Mouse (Mus musculus): Measurements from ENCODE around the gene Dnah17.

Dnah17 gene

DNA sequence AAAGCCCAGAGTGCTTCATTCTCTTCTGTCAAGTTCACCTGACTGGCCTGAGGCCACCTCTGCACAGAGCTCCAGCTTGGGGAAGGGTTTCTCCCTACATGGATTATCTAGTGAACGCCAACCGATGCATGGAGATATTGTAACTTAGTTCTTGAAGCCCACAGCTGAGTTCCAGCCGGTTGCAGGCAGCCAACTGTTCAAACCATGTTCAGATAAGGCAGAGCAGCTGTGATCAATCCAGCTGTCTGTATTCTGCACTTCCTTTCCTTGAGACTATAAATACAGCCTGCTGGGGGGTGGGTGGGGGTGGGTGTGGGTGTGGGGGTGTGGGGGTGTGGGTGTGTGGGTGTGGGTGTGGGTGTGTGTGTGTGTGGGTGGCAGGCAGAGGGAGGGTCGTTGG, 45.3 kb downstream of the Dnah17 start:
- no peak for DNase-seq (ENCODE audit: low spot score)

DNA sequence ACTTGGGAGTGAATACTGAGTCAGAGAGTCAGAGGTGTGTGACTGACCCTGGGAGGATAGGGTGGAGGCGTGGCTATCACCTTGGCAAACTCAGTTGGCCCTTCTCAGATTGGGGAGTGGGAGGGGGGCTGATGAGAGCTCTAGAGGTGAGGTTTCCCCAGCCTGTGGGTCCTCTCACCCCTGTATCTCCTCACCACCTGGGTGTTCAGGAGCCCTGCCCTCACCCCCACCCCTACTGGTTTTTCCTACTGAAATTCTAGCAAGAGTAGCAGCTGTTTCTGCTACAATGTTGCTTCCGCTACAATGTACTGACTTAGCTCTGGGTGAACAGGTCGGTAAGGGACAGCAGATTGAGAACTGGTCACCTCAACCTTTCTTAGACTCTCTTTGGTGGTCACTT, 46.2 kb downstream of the Dnah17 start:
- DNase-seq (ENCODE audit: low spot score) = no peak

DNA sequence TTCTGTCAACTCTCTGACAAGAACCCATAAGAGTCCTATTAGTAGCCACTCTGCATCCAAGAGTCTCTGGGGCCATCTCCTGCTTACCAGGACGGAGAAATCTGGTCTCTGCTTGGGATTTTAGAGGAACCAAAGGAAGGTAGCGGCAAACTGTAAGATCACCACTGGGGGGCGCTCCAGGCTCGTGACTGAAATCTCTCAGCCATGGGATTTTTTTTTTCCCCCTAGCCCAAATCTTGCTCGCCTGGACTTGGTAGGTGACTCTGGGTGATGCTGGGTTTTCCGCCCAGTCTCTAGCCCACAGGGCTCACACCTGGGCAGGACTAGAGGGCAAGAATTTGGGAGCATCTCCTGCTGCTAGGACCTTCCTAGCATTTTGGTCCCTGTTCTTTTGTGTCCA, 46.6 kb downstream of the Dnah17 start:
- DNase-seq (ENCODE audit: low spot score) = peak; percentile 89

DNA sequence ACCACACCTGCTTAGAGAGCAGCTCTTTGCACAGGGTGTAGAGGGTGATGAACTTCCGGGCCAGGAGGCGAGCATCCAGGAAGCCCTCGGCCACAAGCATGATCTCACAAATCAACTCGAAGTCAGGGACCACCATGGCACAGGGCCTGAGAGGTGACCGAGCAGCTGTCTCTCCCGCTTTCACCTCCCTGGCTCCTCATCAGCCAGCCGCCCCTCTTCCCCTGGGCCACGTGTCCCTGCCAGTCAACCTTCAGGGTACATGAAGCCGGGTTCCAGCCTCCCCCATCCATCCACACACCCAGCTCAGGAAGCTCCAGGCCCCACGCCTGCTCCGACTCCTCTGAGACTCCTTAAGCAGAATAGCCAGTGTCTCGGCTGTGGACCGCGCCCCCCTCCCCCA, 48.1 kb downstream of the Dnah17 start:
- DNase-seq (ENCODE audit: low spot score) = no peak

DNA sequence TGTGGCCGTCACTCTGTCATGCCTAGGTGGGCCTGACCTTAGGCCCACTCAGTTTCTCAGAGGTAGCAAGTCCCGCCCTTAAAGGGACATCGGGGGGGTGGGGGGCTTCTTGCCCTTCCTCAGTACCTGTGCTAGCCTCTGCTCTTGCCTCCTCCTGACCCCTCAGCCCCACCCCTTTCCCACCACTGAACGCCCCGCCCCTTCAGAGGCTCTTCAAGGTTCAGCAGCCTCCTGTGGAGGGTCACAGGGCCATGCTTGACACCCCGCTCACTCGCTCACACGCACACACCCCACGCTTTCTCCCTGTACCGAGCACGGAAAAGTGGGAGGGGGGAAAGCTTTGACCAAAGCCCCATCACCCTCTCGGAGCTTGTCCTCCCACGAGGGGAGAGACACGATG, 50.7 kb downstream of the Dnah17 start:
- DNase-seq (ENCODE audit: low spot score) = no peak

DNA sequence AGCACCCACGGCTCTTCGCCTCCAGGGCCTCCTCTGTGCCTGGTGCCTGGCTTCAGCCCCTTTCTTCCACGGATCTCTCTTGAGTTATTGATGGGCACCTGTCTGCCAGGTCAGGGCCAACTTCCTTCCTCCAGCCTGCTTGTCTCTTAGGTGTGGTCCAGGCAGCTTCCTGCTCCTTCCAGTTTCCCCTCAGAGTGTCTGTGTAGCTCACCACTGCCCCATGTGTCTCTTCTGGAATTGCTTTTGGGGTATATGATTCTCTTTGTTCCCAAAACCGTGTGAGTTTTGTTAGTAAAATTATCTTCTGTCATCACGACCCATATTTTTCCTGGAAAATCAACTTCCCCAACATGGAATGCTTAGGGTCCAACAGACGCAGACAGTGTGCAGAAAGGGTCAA, 53.5 kb downstream of the Dnah17 start:
- no peak for DNase-seq (ENCODE audit: low spot score)

DNA sequence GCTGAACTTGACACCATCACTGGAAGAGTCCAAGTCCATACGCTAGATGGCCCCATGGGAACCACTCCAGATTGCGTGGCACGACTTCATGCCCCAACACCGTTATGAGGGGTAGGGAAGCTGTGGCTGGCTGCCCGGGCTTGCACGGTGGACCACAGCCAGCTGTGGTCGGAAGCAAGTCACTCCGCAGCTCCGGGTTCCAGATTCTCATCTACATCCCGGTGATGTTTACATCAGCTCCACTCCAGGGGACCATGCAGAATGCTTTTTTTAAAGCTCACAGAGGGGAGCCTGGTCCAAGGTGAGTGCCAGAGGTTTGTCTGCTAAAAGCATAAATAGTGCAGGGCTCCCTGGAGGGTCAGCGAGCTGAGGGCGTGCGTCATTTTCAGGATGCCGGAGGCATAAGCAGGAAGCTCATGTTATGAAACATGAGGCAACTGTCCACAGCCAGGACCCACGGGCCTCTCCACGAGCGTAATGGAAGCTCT, 55.4 kb downstream of the Dnah17 start:
- DNase-seq (ENCODE audit: low spot score) = no peak

DNA sequence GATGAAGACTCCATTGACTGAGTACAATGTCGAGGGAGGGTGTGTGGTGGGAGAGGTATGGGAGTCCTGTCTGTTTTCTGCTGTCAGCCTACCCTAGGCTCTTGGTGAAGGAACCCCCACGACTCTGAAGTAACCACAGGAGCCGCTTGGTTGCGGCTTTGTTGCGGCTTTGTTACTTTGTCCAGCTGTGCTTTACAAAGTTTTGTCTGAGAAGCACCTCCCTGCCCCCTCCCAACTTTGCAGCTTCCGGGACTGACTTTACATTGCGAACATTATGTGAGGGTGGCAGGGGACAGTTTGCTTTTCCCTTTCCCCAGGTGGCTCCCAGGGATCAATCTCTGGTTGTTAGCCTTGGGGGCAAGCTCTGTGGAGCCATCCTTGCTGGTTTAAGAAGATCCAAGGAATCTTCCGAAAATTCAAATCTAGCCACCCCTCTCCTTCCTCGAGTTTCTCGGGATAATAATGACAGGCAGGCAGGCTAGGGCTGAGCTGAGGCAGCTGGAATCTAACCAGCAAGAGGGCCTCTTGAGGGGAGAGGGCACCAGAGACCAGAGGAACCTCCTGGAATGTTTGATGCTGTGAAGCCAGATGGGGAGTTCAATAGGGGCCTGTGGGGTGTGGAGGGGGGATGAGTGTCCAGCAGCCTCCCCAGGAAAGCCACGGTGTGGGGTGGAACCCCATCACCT, 59.1 kb downstream of the Dnah17 start:
- DNase-seq (ENCODE audit: low spot score) = no peak

DNA sequence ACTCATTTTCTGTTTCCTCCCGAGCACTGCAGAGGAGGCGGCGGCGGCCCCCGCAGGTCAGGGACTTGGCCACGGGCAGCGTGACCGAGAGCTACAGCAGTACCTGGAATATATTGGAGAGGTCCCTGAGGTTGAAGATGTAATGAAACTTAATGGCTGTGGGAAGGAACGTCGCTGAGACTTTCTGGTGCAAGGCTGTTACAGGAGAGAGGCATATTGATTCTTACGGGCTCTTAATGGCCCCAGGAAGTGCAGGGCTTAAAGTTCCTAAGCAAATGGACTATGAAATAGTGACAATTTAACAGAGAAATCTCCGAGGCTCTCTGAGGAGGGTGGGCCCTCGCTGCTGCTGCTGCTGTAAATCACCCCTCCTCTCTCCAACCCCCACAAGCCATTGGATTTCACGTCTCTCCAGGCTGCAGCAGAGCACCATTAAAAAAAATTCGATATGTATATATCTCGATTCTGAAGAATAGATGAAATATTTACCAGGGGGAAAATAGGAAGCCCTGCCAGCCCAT, 61.6 kb downstream of the Dnah17 start:
- DNase-seq (ENCODE audit: low spot score) = no peak

DNA sequence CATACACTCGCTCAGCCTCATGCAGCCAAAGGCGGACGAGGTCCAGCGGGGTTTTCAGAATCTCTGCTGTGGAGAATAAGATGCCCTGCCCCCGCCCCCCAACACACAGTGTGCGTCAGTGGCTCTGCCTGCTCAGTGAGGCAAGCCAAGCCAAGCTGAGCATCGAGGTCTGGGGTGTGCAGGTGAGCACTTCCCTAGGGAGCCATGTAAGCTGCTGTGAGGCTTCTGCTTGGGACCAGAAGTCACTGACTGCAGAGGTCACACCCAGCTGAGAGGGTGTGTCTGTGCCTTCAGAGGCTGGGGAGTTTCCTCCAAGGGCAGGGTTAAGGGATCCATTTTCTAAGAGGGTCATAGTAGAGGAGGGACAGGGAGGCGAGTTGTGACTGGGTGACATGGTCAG, 62.8 kb downstream of the Dnah17 start:
- DNase-seq (ENCODE audit: low spot score) = no peak

DNA sequence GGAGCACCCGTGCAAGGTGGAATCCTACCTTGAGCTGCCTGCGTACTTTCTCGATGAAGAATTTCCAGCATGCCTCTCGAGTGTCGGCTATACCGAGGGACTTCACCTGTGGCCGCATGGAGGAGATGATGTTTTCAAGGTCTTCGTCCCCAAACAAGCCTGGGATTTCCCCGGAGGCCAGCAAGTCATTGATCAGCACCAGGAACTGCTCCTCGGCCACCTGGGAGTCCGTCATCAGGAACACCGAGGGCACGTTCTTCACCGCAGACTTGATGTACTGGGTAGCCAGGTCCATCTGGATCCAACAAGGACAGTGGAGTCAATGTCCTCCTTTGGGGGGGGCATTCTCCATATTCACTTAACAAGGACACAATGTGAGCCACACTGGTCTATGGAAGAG, 70.4 kb downstream of the Dnah17 start:
- no peak for DNase-seq (ENCODE audit: low spot score)

DNA sequence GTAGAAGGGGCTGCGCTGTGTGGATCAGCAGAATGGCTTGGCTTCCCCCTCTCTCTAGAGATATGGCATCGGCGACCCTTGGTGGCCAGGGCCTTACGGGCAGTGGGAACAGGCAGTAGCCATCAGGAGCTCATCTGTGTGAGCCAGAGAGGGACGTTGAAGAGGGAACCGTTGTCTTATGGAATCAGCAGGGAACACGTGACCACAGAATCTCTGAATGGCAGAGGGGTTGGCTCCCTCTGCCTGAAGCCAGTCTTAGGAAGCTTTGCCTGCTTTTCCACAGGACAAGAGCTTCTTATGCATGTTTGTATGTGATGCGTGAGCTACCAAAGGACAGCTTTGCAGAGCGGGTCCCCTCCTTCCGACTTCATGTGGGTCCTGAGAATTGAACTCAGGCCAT, 71.6 kb downstream of the Dnah17 start:
- no peak for DNase-seq (ENCODE audit: low spot score)

DNA sequence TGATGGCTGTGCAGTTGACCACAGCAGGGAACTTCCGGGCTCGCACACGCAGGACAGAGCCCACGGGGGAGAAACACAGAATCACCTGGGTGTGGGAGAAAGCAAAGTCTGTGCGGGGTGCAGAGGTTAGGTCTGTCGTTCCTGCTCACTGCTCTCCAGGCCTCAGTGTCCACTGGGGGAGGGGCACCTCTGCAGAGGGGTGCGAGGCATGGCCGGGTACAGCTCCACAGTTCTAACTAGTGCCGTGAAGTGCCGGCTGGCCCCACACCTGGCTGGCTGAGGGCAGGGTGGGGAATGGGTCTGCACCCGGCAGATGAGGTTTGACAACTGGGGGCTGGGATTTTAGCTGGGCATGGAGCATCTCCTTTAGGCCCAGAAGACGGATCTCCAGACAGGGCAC, 72.1 kb downstream of the Dnah17 start:
- no peak for DNase-seq (ENCODE audit: low spot score)

DNA sequence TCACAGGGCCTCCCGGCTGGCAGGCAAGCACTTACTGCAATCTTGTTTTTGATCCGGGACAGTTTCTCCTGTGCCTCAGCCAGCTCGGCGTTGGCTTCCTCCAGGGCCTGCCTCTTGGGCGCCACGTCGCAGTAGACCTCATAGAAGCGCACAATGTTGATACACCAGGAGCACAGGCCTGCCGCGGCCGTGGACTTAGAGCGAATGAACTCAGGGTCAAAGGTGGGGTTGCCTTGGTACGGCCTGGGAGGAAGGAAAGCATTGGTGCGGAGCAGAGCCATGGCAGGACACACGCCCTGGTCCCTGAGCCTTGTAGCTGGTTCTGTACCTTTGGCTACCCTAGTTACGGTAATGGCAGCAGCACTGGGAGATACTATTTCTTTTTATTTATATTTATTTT, 80.3 kb downstream of the Dnah17 start:
- no peak for DNase-seq (ENCODE audit: low spot score)

DNA sequence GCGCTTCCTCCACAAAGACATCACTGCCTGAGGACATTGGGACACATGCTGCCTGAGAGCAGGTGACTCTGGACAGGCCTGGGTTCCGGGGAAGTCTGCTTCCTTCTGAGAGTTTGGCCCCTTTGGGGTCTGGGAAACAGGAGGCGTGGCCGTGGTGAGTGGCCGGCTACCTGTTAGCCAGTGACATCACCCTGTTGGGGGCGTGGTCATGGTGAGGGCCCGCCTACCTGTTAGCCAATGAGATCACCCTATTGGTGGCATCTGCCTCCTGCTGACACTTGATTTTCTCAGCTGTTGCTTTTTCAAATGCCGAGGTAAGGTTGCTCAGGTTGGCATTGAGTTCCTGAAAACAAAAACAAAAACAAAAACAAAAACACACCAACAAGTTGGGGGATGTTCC, 80.8 kb downstream of the Dnah17 start:
- no peak for DNase-seq (ENCODE audit: low spot score)

DNA sequence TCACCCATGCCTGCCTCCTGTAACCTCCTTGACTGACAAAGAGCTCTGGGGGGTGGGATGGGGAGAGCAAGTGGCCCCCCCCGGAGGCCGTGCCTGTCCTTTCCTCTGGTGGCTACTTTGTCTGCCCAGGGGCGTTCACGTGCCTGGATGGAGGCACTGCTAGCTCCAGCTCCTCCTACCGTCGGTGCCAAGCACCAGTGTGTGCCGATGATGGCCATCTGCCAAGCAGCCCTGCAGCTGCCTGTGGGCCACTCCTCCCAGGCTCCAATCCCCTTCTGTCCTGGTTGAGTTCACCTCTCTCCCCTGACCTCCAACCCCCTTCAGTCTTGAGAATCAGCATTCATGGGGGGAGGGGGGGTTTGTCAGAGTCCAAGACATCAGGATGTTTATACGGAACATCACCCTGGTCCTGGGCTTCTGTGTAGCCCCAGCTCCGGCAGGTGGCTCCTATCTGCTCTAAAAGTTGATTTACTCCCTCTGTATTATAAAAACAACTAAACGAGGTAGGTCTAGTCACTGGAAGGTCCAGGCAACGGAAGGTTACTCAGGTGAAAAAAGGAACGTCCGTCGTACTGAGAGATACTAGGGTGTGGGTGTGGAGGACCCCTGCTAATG, 87.0 kb downstream of the Dnah17 start:
- peak; percentile 23 for DNase-seq (ENCODE audit: low spot score)

DNA sequence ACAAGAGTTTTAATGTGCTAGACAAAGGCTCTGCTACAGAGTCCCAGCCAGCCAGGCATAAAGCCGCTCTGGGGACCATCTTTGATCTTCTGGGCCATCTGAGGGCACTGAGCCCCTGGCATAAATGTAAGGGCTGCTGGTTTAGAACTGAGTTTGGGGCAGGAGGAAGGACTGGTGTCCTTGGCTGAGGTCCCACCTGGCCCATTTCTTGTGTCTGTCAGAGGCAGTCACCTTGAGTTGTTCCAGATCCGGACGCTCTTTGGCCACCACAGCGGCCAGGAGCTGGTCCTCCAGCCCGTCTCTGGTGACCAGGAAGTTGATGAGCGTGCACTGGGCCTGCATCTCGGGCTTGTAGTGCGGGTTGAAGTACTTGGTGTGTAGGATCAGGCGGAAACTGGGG, 87.6 kb downstream of the Dnah17 start:
- DNase-seq (ENCODE audit: low spot score) = no peak

DNA sequence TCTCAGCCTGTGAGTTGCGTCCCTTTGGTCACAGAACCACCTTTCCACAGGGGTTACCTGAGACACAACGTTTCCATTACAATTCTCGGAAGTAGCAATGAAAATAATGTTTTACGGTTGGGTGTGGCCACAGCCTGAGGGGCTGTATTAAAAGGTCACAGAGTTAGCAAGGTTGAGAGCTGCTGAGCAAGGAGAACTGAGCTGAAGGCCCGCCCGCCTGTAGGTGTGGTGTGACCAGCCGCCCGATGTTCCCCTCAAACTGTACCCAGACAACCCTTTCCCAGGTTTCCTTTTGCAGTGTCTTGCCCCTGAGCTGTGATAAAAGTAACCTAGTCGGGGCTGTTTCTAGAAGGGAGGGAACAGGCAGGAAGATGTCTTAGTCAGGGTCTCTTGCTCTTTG, 95.4 kb downstream of the Dnah17 start:
- no peak for DNase-seq (ENCODE audit: low spot score)

DNA sequence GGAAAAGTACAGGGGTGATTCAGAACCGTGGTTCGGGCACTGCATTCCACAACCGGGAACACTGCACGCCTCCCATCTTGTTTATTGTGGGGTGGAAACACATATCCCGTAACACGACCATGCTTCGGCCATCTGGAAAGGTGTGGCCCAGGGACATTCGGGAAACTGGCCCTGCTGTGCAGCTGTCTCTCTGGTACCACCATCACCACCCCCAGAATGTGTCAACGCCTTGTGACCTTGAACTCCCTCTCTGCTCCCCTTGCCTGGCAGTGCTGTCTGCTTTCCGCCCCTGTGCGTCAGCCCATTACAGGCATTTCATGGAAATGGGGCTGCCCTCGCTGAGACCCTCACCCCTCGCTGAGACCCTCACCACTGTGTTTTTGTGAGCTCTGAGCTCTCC, 96.0 kb downstream of the Dnah17 start:
- DNase-seq (ENCODE audit: low spot score) = no peak

DNA sequence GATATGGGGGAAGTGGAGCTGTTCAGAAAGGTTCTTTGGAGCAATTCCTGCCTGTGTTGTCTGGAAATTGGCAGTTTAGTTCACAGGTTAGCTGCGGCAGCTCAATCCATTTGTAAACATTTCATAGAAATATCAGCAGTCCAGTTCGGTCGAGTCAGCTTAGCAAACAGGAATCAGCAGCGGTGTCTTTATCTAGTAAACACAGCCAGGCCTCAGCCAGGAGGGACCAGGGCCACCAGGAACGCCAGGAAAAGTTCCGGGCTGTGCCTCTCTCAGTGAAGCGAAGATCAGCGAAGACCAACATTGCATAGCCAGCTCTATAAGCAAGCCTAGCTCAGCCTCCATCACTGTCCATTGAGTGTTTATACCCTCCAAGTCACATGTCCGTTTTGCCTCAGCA, 99.3 kb downstream of the Dnah17 start:
- no peak for DNase-seq (ENCODE audit: low spot score)

DNA sequence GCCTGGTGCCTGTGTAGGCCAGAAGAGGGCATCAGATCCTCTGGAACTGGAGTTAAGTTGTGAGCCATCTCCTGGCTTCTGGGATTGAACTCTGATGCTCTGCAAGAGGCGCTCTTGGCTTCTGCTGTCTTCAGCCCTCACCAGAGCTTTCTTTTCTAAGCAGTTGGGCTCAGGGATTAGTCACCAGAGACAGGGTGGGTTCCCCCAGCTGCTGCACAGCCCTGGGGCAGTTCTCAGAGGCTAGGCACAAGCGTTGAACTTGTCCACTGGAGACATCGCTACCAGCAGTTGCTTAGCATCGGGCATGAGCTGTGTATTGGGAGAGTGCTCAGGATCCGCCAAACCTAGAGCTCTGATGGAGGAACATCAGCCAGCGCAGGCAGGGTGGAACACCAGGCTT, 101.3 kb downstream of the Dnah17 start:
- DNase-seq (ENCODE audit: low spot score) = no peak

DNA sequence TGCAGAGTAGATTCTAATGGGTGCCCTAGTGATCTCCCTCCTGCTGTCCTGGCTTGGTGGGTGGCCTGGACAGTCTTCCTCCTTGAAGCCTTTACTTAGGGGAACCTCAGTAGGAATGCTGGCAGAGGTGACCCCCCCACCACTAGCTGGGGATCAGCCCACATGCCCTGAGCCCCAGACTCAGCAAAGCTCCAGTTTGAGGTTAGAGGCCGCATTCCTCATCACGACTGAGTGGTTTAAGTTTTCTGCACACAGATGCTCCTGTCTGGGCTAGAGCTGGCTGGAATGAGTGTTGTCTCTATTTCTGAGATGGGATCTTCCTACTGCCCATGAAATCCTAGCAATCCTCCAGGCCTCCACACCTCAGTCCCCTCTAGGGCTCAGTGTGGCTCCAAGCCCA, 106.3 kb downstream of the Dnah17 start:
- no peak for DNase-seq (ENCODE audit: low spot score)

DNA sequence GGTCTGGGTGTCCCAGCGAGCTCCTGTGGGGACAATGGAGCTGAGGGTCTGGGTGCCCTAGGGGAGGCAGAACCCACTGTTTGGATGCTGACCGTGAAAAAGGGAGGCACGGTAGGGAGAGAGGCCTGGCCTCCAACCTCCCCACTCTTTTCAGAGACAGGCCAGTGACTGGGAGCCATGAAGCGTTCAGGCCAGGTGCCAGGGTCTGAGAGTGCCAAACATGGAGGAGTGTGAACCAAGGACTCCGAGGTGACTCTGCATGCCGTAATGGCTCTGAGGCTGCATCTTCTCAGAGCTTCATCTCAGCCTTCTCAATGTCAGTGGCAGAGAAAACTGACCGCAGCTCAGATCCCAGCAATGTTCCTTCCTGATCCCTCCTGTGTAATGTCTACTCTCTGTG, 107.0 kb downstream of the Dnah17 start:
- DNase-seq (ENCODE audit: low spot score) = no peak

DNA sequence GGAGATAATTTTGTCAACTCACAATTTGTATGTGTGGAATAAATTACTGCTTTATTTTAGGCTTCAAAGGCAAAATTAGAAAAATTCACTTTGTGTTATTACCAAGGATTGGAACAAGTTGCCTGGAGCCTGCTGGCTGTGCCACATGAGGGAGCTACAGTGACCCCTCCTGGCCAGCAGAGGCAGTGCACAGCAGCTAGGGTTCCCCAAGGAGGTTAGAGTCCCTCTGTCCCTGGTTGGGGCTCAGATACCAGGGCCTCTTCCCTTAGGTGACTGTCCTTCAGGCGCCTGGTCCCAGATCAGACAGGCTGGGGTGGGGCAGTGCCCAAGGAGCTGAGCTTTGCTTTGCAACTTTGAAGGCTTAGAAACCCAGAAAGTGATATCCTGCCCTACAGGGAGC, 108.6 kb downstream of the Dnah17 start:
- peak; percentile 81 for DNase-seq (ENCODE audit: low spot score)

Measured in embryo, embryonic 10.5 days (tissue).